Mouse (Mus musculus) lung, postnatal 0 days (tissue): ENCODE data around the gene Gm20388. TPM values are rescaled to one million over a fixed set of nuclear protein-coding genes. Genes with fewer than 3 reads are reported as not detected.

Experiments used
- ATAC-seq: fragments of 200-750 bp; cut with Nextera tagmentation; 2 replicates; pipeline ENCODE4 v1.8.0; 2017; ENCODE audit warnings: moderate library complexity
- DNase-seq: peaks from one replicate; pipeline ENCODE4 v3.0.0-alpha.2; 2016; ENCODE audit warnings: low spot score
- H3K27ac ChIP-seq: fragments of 300-500 bp; sonication (generic); 2 replicates; pipeline ENCODE4 v1.5.1; 2014; ENCODE audit warnings: antibody characterized with exemption, mild to moderate bottlenecking, low read length, mixed read lengths
- H3K27me3 ChIP-seq: fragments of 300-500 bp; sonication (generic); replicated peaks from 2 replicates; pipeline ENCODE4 v1.6.1; 2014; ENCODE audit warnings: low read length, mixed read lengths; ENCODE audit not compliant: insufficient read depth
- H3K36me3 ChIP-seq: fragments of 300-500 bp; sonication (generic); 2 replicates; pipeline ENCODE4 v1.6.1; 2014; ENCODE audit warnings: low read length, mixed read lengths; ENCODE audit not compliant: insufficient read depth
- H3K4me1 ChIP-seq: fragments of 300-500 bp; sonication (generic); 2 replicates; pipeline ENCODE4 v1.6.1; 2014; ENCODE audit warnings: antibody characterized with exemption, low read depth, low read length, mixed read lengths; ENCODE audit not compliant: insufficient read depth
- H3K4me2 ChIP-seq: fragments of 300-500 bp; sonication (generic); replicated peaks from 2 replicates; pipeline ENCODE4 v1.6.1; 2014; ENCODE audit warnings: low read depth, mild to moderate bottlenecking, low read length, moderate library complexity, mixed read lengths
- H3K4me3 ChIP-seq: fragments of 300-500 bp; sonication (generic); 2 replicates; pipeline ENCODE4 v1.5.1; 2014; ENCODE audit warnings: low read depth, low read length
- H3K9ac ChIP-seq: fragments of 300-500 bp; sonication (generic); replicated peaks from 2 replicates; pipeline ENCODE4 v1.6.1; 2014; ENCODE audit warnings: low read depth, mild to moderate bottlenecking
- H3K9me3 ChIP-seq: fragments of 300-500 bp; sonication (generic); 2 replicates; pipeline ENCODE4 v1.6.1; 2016; ENCODE audit warnings: low read length, mixed read lengths
- CTCF ChIP-seq: IDR thresholded peaks from 2 replicates; pipeline ENCODE4 v1.5.1; 2016; ENCODE audit warnings: antibody characterized with exemption, mild to moderate bottlenecking
- EP300 ChIP-seq: IDR thresholded peaks from 2 replicates; pipeline ENCODE4 v1.6.1; 2016; ENCODE audit warnings: antibody characterized with exemption, mild to moderate bottlenecking, control low read depth
- WGBS: fragments of 180-500 bp; shearing (Covaris S2); extraction: QIAGEN DNeasy Blood & Tissue Kit; methylation state at CpG from one replicate; pipeline ENCODE4 v1.1.7; 2014; 5-methylcytosine and 5-hydroxymethylcytosine counted together
- polyA plus RNA-seq: library from polyadenylated mRNA; unstranded; fragments of >200 nt; fragmentation: Nextera tagmentation; extraction: Ambion mirVana; gene quantifications from 2 replicates; pipeline ENCODE4 v1.2.1, GENCODE M21; 2015

Gene Gm20388
- polyA plus RNA-seq, 1 experiment from 2014 or later = not detected

DNA sequence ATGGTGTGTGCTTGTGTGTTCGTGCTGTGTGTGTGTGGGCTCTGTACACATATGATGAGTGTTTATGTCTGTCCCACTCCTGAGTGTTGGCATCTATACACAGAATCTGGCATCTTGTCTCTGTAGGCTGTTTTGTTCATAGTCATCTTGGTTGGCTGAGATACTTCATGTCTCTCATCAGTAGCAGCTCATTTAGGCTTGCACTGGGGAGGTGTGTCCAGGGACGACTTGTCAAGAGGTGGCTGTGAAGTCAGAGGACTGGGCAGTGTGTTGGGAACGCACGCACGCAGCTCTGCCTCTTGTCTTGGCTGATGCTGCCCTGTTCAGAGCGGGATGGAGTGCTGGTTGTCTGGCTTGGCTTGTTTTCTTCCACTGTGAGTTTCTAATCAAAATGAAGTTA lies 4359.9 kb downstream of the Gm20388 start:
- Histone ChIP-seq H3K36me3 (no peaks in the 10 kb centered on the region), H3K9me3 (no peaks in the 10 kb centered on the region), H3K4me2 (no peak overlapping the region), H3K4me3 (no peak overlapping the region), H3K4me1 (peaks cover 5% of the 10 kb centered on the region; the same call in 1 of the 2 replicates), H3K27me3 (no peaks in the 10 kb centered on the region), H3K9ac (no peak overlapping the region), H3K27ac (peak overlapping the region; percentile 47; the same call in 1 of the 2 replicates)
- DNase-seq (peak; percentile 89), ATAC-seq (peak; percentile 88)
- no peak for TF ChIP-seq CTCF
- peak; percentile 92 for TF ChIP-seq EP300
- 47% methylated on average over 6 of the region's 6 CpGs for WGBS

DNA sequence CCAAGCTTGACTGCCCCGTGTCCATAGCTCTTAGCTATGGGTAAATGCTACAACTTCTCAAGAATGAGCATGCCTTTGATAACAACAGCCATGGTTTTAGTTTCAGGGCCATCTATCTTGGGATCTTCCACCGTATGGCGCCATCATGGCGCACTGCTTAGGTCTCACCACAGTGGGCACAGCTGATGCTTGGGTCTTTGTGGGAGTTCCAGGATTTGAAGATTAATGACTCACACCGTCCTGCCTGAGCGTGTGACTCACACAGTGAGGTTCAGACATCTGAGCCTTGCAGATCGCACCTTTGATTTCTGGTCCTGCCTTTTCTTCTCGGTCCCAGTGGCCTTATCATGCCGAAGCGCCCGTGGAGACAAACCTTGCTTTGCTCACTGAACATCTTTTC lies 4360.3 kb downstream of the Gm20388 start:
- Histone ChIP-seq H3K27me3 (no peaks in the 10 kb centered on the region), H3K9ac (no peak overlapping the region), H3K4me3 (no peak overlapping the region), H3K36me3 (no peaks in the 10 kb centered on the region), H3K27ac (0 out of 2 replicates have a peak overlapping the region, but pooled peaks have one; percentile 47), H3K4me2 (no peak overlapping the region), H3K9me3 (no peaks in the 10 kb centered on the region), H3K4me1 (peaks cover 5% of the 10 kb centered on the region; the same call in 1 of the 2 replicates)
- 63% methylated on average over 11 of the region's 11 CpGs for WGBS
- TF ChIP-seq CTCF = no peak
- no peak for TF ChIP-seq EP300
- ATAC-seq (peak; percentile 13; the same call in 1 of the 2 replicates), DNase-seq (no peak)

GRCm38 (mm10) chr8:124271518-124271917 lies 4360.9 kb downstream of the Gm20388 start:
- Histone ChIP-seq H3K9ac (no peak overlapping the region), H3K4me3 (no peak overlapping the region), H3K4me1 (peaks cover 5% of the 10 kb centered on the region; the same call in 1 of the 2 replicates), H3K36me3 (no peaks in the 10 kb centered on the region), H3K27me3 (no peaks in the 10 kb centered on the region), H3K9me3 (no peaks in the 10 kb centered on the region), H3K4me2 (no peak overlapping the region), H3K27ac (no peak overlapping the region)
- ATAC-seq (no peak), DNase-seq (no peak)
- TF ChIP-seq CTCF (no peak), EP300 (no peak)
- WGBS = 67% methylated on average over 12 of the region's 12 CpGs

- H3K4me1 ChIP-seq = peaks cover 5% of the 10 kb centered on the region; the same call in 1 of the 2 replicates
- WGBS = 69% methylated on average over 3 of the region's 3 CpGs
- H3K4me3 ChIP-seq = no peak overlapping the region
- no peak for TF ChIP-seq EP300
- no peak for TF ChIP-seq CTCF
- no peak overlapping the region for H3K27ac ChIP-seq
- no peak for DNase-seq
- no peak overlapping the region for H3K9ac ChIP-seq
- no peaks in the 10 kb centered on the region for H3K36me3 ChIP-seq
- H3K9me3 ChIP-seq = no peaks in the 10 kb centered on the region
- no peaks in the 10 kb centered on the region for H3K27me3 ChIP-seq
- ATAC-seq = no peak
- H3K4me2 ChIP-seq = no peak overlapping the region
Measured at GRCm38 (mm10) chr8:124272792-124273191, 4362.2 kb downstream of the Gm20388 start.

GRCm38 (mm10) chr8:124273606-124274218 lies 4363.1 kb downstream of the Gm20388 start:
- no peak for DNase-seq
- Histone ChIP-seq H3K27ac (no peak overlapping the region), H3K27me3 (no peaks in the 10 kb centered on the region), H3K4me2 (no peak overlapping the region), H3K4me1 (peaks cover 5% of the 10 kb centered on the region), H3K9me3 (no peaks in the 10 kb centered on the region), H3K36me3 (no peaks in the 10 kb centered on the region), H3K9ac (no peak overlapping the region), H3K4me3 (no peak overlapping the region)
- TF ChIP-seq CTCF = no peak
- no peak for TF ChIP-seq EP300
- ATAC-seq = no peak
- 66% methylated on average over 8 of the region's 8 CpGs for WGBS

DNA sequence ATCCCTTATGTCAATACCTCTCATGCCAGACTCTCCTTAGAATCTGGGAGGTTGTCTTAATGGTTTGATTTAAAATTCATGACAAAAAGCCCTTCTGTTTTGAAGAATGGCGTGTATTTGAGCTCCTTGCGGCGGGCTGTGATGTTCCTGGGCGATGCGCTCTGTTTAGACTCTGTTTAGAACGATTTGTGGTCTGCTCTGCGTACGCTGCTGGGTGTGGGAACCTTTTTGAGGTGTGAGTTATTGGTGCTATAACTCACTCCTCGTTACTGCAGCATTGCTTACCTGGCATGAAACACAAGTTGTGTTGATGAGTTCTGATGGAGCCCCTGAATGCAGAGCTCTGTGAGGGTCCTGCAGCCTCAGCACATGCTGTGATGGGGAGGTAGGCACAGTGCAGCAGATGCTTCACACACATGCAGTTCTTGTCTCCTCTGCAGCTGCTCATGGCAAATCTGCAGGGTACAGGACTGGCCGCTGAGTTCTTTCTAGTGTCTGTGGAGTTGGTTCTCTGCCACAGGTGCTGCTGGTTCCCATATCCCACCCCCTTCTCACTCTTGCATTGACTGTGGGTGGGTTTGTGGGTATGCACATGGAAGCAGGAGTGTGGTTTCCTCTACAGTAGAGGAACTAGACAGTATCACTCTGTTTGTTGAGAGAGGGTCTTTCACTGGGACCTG lies 4363.9 kb downstream of the Gm20388 start:
- Histone ChIP-seq H3K27me3 (no peaks in the 10 kb centered on the region), H3K27ac (no peak overlapping the region), H3K4me1 (peaks cover 5% of the 10 kb centered on the region), H3K9me3 (no peaks in the 10 kb centered on the region), H3K9ac (no peak overlapping the region), H3K4me3 (no peak overlapping the region), H3K4me2 (no peak overlapping the region), H3K36me3 (no peaks in the 10 kb centered on the region)
- DNase-seq (no peak), ATAC-seq (no peak)
- TF ChIP-seq EP300 (no peak), CTCF (no peak)
- WGBS = 76% methylated on average over 10 of the region's 10 CpGs
